Mouse (Mus musculus) thymus, postnatal 36 days (tissue): Measurements from ENCODE around the gene Fam228b.
A peak's percentile ranks its signal among the peaks of the same experiment; 100 is the strongest.
"Not testable (repeated sequence)": the region's sequence is repeated elsewhere in the genome, so short reads cannot be mapped to it uniquely, and the experiment has no call there.

ENCODE experiments used
- DNase-seq, 2 experiments: peaks; one replicate each; pipeline ENCODE4 v3.0.0; 2022; ENCODE audit warnings: mixed read lengths in 2 of 2

The Fam228b gene

DNA sequence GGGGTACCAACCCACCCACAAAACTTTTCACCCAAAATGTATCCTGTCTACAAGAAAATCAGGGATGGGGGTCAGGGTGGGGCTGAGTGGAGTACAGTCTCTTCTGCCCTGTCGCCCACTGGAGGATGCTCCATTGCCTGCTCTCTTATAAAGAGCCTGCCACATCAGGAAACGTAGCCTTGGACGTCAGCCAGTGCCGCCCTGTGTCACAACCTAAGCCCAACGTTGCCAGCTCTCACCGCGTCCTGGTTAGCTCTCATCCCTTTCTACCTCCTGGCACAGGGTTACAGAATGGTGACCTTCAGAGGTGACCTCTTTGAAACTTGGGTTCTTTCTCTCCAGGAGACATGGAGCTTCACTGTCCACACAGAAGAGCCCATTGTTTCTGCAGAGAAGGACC is 28.2 kb downstream of the Fam228b start:
- no peak for DNase-seq

DNA sequence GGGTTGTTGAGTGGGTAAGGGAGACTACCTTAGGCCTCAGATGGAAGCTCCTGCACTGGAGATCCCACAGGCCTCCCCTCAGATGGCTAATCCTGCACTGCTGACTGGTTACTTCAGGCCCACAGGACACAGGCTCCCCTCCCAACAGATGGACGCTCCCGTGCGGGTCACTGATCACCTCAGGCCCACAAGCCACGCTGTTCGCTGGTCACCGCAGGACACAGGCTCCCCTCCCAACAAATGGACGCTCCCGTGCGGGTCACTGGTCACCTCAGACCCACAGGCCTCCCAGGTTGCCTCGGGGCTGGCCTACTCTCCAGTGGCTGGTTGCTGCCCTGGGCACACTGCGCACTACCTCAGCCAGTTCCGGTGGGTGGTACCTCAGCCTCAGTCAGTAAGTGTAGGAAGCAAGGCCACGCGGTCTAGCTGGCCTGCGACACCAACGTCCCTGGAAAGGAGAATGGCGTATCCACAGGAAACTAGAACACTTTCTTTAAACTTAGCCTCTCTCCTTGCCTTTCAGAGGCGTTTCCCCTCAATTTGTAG is 31.0 kb downstream of the Fam228b start, which contains the start of gene Fam228a:
Gene Fam228a, minus strand, starts transcription at position 400 of the 546 bp plus-strand sequence.
- no peak for DNase-seq

DNA sequence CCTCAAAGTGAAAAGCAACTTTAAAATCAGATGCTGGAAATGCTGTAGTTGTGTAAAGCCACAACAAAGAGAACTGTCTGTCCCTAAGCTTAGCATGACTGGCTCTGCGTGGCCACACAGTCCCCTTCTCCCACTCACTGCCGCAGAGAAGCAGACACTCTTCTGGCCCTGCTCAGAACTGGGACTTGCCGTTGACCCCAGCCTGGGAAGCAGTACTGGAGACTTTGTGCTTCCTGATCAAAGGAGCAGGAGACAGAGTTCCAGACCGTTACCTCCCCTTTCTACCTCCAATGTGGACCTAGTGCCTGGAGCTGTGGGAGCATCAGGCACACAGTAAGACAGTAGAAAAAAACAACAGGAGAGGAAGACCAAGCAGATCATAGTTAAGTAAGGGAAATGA is 36.7 kb downstream of the Fam228b start:
- DNase-seq, result no peak

DNA sequence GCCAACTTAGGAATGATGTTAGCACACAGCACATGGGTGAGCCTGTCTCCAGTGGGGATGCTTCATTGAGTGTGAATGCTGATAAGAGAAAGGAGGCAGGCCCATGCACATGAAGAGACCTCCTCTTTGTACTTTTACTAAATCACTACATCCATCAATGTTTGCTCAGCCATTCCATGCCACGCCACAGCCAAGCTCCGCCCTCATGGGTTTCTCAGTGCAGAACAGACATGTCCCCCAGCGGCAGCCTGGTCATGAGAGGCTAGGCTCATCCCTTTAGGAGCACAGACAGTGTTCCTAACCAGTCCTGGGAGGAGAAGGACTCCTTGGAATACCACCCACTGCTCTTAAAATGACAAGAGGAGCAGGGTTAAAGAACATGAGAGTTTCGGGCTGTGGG is 37.4 kb downstream of the Fam228b start:
- no peak for DNase-seq

GRCm38 (mm10) chr12:4729165-4729564 is 39.9 kb downstream of the Fam228b start:
- no peak for DNase-seq

- no peak for DNase-seq
These were observed 49.0 kb downstream of the Fam228b start for GRCm38 (mm10) chr12:4719762-4720754.

- no peak for DNase-seq
These were observed 49.9 kb downstream of the Fam228b start for GRCm38 (mm10) chr12:4719066-4719761.

DNA sequence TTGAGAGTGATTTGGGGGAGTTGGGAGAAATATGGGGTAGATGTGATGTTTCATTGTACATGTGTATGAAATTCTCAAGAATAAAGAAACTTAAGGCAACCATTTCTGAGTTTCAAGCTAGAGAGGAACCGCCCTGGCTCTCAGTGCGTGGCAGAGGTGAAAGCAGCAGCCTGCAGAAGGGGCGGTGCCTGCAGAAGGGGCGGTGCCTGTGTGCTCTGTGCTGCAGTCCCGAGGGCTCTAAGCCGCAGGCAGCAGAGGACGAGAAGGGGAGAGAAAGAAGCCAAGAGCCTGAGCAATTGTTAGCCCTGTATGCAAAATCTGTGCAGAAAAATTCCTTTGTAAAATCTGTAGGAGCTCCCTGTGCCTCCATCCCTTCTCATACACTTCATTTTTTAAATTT is 51.6 kb downstream of the Fam228b start:
- DNase-seq, result peak; percentile 27 to 38

GRCm38 (mm10) chr12:4715606-4716005 is 53.5 kb downstream of the Fam228b start:
- DNase-seq, result no peak

DNA sequence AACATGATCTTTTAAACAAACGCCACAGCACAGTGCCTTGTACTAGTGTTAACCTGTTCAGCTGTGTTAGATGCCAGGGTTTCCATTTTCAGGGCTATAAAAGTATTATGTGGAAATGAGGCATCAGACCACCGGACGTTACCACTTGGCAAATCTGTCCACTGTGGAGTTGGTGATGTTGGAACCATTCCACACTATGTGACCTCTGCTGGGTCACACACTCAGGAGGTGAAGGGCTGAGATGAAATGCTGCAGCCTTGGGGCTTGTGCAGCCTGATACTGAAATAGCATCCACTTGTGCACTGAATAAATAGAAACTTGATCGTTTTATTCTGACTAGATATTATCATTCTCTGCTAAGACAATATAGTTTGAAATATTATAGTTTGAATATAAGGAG is 55.7 kb downstream of the Fam228b start:
- no peak for DNase-seq

DNA sequence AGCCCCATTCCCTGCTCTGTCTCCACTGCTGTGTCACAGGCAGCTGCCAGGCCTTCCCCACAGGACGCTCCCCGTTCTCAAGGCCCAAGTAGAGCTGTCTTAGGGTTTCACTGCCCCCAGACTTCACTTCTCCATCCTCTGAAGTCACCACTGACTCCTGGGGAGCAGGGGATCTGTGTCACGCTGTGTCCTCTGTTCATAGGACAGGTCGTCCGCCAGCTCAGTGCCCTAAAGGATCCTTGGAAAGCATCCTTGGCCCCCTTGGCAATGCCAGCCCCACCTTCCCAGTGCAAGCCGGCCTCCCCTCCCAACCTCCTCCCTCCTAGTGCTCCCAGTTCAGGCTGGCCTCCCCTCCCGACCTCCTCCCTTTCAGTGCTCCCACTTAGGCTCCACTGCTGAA is 59.1 kb downstream of the Fam228b start:
- DNase-seq, result no peak

- no peak for DNase-seq
These were observed 60.0 kb downstream of the Fam228b start for GRCm38 (mm10) chr12:4708881-4709604.

DNA sequence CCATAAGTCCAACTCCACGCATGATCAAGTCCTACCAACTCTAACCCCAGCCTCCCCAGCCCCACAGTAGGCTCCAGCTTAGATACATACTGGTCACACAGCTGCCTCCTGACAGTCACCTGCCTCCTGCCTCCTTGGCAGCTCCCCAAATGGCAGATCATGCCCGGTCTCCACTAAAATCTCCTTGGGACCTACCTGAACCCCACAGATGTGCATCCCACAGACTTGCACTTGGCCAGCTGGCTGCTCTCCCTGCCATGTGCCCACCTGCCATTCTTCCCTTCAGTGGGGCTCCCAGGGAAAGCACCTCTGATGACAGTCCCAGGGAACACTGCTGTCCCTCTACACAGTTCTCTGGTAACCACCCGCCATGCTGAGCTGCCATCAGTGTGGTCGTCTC is 60.8 kb downstream of the Fam228b start:
- DNase-seq, result no peak

DNA sequence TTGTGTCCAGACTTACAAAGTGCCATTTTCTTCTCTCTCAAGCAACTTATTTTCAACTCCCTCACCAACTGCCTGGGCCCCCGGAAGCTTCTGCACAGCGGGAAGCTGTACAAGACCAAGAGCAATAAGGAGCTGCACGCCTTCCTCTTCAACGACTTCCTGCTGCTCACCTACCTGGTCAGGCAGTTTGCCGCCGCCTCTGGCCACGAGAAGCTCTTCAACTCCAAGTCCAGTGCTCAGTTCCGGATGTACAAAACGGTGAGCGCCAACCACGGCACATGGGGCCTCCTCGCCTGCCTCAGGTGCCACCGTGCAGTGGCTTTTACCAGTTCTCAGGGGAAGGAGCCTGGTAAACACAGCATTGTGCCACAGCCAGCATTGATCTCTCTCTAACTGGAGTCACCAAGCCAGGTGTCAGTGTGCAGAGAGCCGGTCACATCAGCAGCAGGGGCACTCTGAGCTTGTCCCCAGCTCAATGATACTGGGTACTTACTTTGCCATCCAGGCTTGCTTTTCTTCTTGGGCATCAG is 61.5 kb downstream of the Fam228b start:
- peak; percentile 9 to 34 for DNase-seq

GRCm38 (mm10) chr12:4706901-4707300 is 62.2 kb downstream of the Fam228b start:
- DNase-seq, result no peak

GRCm38 (mm10) chr12:4706175-4706574 is 62.9 kb downstream of the Fam228b start:
- no peak for DNase-seq

DNA sequence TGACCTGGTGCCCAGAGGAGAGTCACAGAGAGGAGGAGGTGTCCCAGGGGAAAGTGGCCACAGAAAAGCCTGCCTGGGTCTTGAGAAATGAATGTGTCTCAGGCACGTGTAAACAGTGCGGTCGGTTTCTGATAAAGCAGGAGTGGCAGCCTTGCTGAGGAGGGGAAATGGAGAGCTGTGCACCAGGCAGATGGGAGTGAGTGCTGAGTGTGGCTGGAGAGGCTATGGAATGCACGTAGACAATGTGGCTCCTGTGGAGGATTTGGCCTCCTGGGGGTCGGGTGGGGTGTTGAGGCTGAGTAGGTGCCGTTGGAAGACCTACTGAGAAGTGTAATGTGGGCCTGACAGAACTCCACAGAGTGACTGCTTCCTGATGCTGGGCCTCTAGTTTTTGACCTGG is 63.4 kb downstream of the Fam228b start:
- DNase-seq, result not testable (repeated sequence)

- no peak for DNase-seq
These were observed 74.5 kb downstream of the Fam228b start for GRCm38 (mm10) chr12:4694534-4694933.

DNA sequence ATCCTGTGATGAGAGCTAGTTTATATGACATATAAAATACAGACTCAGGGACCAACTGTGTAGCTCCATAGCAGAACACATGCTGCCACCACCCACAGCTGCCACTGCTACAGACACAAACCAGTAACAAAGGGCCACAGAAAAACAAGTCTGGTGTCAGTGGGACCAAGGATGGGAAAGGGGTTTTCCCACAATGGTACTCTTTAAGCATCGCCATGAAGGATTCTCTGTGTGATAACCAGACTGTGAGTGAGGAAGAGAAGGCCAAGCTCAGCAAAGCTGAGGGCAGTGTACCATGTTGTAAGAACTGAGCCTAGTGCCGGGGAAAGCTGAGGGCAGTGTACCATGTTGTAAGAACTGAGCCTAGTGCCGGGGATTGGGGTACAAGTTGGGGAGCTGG is 77.9 kb downstream of the Fam228b start:
- no peak for DNase-seq
